In the genomic region with DNA sequence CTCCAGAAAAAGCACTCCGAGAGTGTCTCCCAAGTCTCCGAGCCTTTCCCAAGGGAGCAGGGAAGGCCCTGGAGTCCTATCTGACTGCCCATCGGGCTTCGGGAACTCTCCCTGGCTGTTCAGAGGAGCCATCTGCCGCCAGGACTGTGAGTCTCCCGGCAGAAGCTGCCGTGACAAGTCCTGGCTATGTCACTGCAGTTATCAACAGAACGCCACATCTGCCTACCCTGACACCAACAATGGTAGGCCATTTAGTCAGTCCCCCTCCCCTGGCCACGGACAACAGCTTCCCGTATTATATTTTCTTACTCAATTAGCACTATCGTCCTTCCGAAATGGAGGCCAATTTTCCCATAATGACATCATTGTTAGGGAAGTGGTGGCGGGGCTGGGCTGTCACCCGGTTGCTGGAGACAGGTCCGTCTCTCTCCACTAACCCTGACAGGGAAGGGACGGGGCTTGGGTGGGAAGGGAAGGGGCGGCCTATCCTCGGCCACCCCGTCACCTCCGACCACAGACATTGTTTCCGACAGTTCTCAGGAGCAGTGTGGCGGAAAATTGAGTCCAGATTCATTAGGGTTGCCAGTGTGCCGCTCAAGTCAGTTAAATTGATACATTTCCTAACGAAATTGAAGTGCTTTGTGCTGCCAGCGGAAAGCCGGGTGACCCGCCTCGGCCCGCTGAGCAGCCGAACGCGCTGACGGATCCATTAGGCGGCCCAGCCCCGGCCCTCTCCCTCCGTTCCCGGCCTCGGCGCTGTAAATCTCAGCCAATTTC, we compare ENCODE assay signal across 8 mouse cellular contexts. TPM values are rescaled to one million over a fixed set of nuclear protein-coding genes. Genes with fewer than 3 reads are reported as not detected.
DNase-seq lines count a peak whose midpoint lies in the region; ATAC-seq lines count a peak whose summit lies in the region.

No protein-coding gene starts in this region.

- H3K4me2 ChIP-seq in embryonic facial prominence, embryonic 12.5 days (replicated peaks), result peak overlapping the region; percentile 32
- H3K4me2 ChIP-seq in hindbrain, embryonic 12.5 days (replicated peaks), result peak overlapping the region; percentile 38
- peak overlapping the region; percentile 24 for H3K4me2 ChIP-seq in neural tube, embryonic 11.5 days (ENCODE audit: low read depth)

- intact Hi-C loops in left cerebral cortex, postnatal 10 days (cut with DNase I), result no loop called here

- no peaks in the 10 kb centered on the region for H3K36me3 ChIP-seq in embryonic facial prominence, embryonic 12.5 days
- no peaks in the 10 kb centered on the region for H3K36me3 ChIP-seq in hindbrain, embryonic 12.5 days
- H3K36me3 ChIP-seq in neural tube, embryonic 11.5 days (ENCODE audit: control insufficient read depth, insufficient read depth, low read length), result no peaks in the 10 kb centered on the region

- H3K9ac ChIP-seq in embryonic facial prominence, embryonic 12.5 days, result no peak overlapping the region
- 0 out of 2 replicates have a peak overlapping the region, but pooled peaks have one; percentile 29 for H3K9ac ChIP-seq in hindbrain, embryonic 12.5 days
- peak overlapping the region; percentile 32; the same call in 1 of the 2 replicates for H3K9ac ChIP-seq in neural tube, embryonic 11.5 days (ENCODE audit: low read length)

- 4% methylated on average over 39 of the region's 39 CpGs for WGBS in embryonic facial prominence, embryonic 12.5 days
- WGBS in hindbrain, embryonic 12.5 days, result 2% methylated on average over 39 of the region's 39 CpGs
- 2% methylated on average over 39 of the region's 39 CpGs for WGBS in neural tube, embryonic 11.5 days

- peak; percentile 57 to 68 for DNase-seq in kidney, postnatal 4 days
- DNase-seq in kidney, adult 9 months, result no peak
- DNase-seq in neural tube, embryonic 11.5 days (ENCODE audit: low spot score), result peak; percentile 64
- DNase-seq in right cerebral cortex, postnatal 36 days (ENCODE audit: low spot score in 2 of 2), result no peak
- no peak for DNase-seq in urinary bladder, postnatal 10 days (ENCODE audit: low spot score)
- DNase-seq in left cerebral cortex, postnatal 10 days (ENCODE audit: extremely low spot score in 1 of 2, low spot score in 2 of 2), result no peak

- no peak overlapping the region for H3K27ac ChIP-seq in embryonic facial prominence, embryonic 12.5 days
- peak overlapping the region; percentile 81 for H3K27ac ChIP-seq in hindbrain, embryonic 12.5 days
- peak overlapping the region; percentile 72 for H3K27ac ChIP-seq in neural tube, embryonic 11.5 days (ENCODE audit: low read depth, low read length)

- ATAC-seq in embryonic facial prominence, embryonic 12.5 days (ENCODE audit: insufficient number of reproducible peaks, insufficient read depth, low FRiP score, low TSS enrichment), result peak; percentile 48; the same call in 1 of the 2 replicates
- peak; percentile 86 for ATAC-seq in hindbrain, embryonic 12.5 days (ENCODE audit: low FRiP score)
- peak; percentile 58 for ATAC-seq in neural tube, embryonic 11.5 days (ENCODE audit: insufficient read depth, low FRiP score, low TSS enrichment)

- H3K4me1 ChIP-seq in embryonic facial prominence, embryonic 12.5 days, result peaks cover 20% of the 10 kb centered on the region
- H3K4me1 ChIP-seq in hindbrain, embryonic 12.5 days, result peaks cover 41% of the 10 kb centered on the region
- peaks cover 24% of the 10 kb centered on the region for H3K4me1 ChIP-seq in neural tube, embryonic 11.5 days (ENCODE audit: control insufficient read depth, insufficient read depth, low read length)

- no peaks in the 10 kb centered on the region for H3K9me3 ChIP-seq in embryonic facial prominence, embryonic 12.5 days
- peaks cover 6% of the 10 kb centered on the region for H3K9me3 ChIP-seq in hindbrain, embryonic 12.5 days (replicated peaks)
- H3K9me3 ChIP-seq in neural tube, embryonic 11.5 days (ENCODE audit: control insufficient read depth, low read length), result no peaks in the 10 kb centered on the region

- H3K27me3 ChIP-seq in embryonic facial prominence, embryonic 12.5 days, result peaks cover 71% of the 10 kb centered on the region
- H3K27me3 ChIP-seq in hindbrain, embryonic 12.5 days, result peaks cover 74% of the 10 kb centered on the region
- peaks cover 56% of the 10 kb centered on the region for H3K27me3 ChIP-seq in neural tube, embryonic 11.5 days (ENCODE audit: control insufficient read depth, insufficient read depth, low read length)

- H3K4me3 ChIP-seq in embryonic facial prominence, embryonic 12.5 days, result peak overlapping the region; percentile 4; the same call in 1 of the 2 replicates
- H3K4me3 ChIP-seq in hindbrain, embryonic 12.5 days, result no peak overlapping the region
- 0 out of 2 replicates have a peak overlapping the region, but pooled peaks have one; percentile 4 for H3K4me3 ChIP-seq in neural tube, embryonic 11.5 days (ENCODE audit: low read depth, low read length)

RNA-seq across cellular contexts. Expression of a gene that starts 41.9 kb away (rescaled TPM):
- polyA plus RNA-seq in embryonic facial prominence, embryonic 12.5 days (2016; fragmentation: Nextera tagmentation; extraction: Ambion mirVana), result 5.0 and 6.4 TPM in 2 replicates
- 97.3 and 99.4 TPM in 2 replicates for polyA plus RNA-seq in hindbrain, embryonic 12.5 days (2016; fragmentation: Nextera tagmentation; extraction: Ambion mirVana)
- 44.9 and 45.2 TPM in 2 replicates for polyA plus RNA-seq in neural tube, embryonic 11.5 days (2014; fragmentation: Nextera tagmentation; extraction: Ambion mirVana)
- under 1 TPM in 1 of 2 experiments, not detected in 1; 0.21 TPM for total RNA-seq in left cerebral cortex, postnatal 10 days (2021)

Comparison
In these comparisons a context has a peak if more than half of its experiments do, and no peak if none do; other contexts are left out.
1. DNase-seq: peak in kidney, postnatal 4 days (2 of 2) and neural tube, embryonic 11.5 days (single experiment); none in kidney, adult 9 months (single experiment), right cerebral cortex, postnatal 36 days (0 of 2), urinary bladder, postnatal 10 days (single experiment) and left cerebral cortex, postnatal 10 days (0 of 2).
2. Peak in every context shown above with its lines, with median percentiles within 50 percentile points of each other: ATAC-seq and H3K4me2 ChIP-seq.